Mouse (Mus musculus): Measurements from ENCODE around the gene Pnpla8. TPM values are rescaled to one million over a fixed set of nuclear protein-coding genes. Genes with fewer than 3 reads are reported as not detected.
"Not testable (repeated sequence)": the region's sequence is repeated elsewhere in the genome, so short reads cannot be mapped to it uniquely, and the experiment has no call there.

Pnpla8 gene
- polyA plus RNA-seq, 2 experiments, result 29.6 to 63.8 TPM

DNA sequence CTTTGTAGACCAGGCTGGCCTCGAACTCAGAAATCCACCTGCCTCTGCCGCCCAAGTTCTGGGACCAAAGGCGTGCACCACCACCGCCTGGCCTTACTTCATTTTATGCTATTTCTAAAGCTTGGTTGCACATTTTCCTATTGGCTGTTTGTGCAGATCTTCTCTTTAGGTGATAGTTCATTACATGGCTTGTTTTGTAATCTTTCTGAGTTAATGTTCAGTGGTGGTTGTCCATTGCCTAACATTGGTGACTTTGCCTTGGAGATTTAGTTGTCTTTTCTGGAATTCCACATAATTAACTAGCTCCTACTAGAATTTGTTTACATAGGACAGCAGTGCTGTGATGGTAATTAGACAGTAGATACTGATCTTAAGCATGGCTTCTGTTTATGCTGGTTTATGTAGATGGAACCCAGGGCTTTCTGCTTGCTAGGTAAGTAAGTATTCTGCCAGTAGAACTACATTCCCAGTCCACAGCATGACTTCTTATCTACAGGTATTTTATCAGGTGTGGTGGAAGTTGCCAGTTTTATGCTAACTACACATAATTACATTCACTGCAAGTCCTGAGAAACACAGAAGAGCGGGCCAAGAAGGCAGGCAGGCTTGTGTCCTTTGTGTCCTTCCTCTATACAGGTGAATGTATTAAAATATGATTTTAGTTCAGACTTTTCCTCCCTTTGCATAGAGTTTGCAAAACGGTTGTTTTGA is 53.1 kb downstream of the Pnpla8 start:
- ATAC-seq (ENCODE audit: low FRiP score, low read depth) (no peak), DNase-seq (ENCODE audit: low spot score) (no peak)
- no peak overlapping the region for H3K4me3 ChIP-seq (replicated peaks; ENCODE audit: low read length)
- H3K27ac ChIP-seq (replicated peaks; ENCODE audit: low read depth, low read length), result no peak overlapping the region
- H3K36me3 ChIP-seq (ENCODE audit: control insufficient read depth, insufficient read depth, low read length), result no peaks in the 10 kb centered on the region
- no peak overlapping the region for H3K4me2 ChIP-seq (replicated peaks; ENCODE audit: low read depth, low read length, severe bottlenecking)
- H3K9ac ChIP-seq (ENCODE audit: low read depth, low read length, severe bottlenecking), result no peak overlapping the region
- H3K4me1 ChIP-seq (ENCODE audit: control insufficient read depth, insufficient read depth, low read length), result 0 out of 2 replicates have a peak, but pooled peaks cover 3% of the 10 kb centered on the region
- no peaks in the 10 kb centered on the region for H3K27me3 ChIP-seq (ENCODE audit: control insufficient read depth, insufficient read depth, low read length)
- no peak for TF ChIP-seq POLR2A (IDR thresholded peaks at IDR 0.05; ENCODE audit: borderline replicate concordance, extremely low read depth, insufficient read depth, insufficient read length)
- WGBS, result 90% methylated on average over 6 of the region's 6 CpGs
- H3K9me3 ChIP-seq (ENCODE audit: control insufficient read depth, low read length), result no peaks in the 10 kb centered on the region

DNA sequence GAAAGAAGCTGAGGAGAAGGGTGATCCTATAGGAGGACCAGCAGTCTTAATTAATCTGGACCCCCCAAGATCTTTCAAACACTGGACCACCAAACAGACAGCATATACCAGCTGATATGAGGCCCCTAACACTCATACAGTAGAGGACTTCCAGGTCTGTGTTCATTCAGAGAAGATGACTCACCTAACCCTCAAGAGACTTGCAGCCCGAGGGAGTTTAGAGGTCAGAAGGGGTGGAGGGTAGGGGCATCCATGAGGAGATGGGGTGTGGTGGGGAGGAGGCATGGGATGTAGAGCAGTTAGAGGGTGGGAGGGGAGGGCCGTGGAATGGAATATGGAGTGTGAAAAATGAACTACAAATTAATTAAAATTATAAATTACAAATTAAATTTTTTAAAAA is 59.0 kb downstream of the Pnpla8 start:
- not testable (repeated sequence) for H3K4me1 ChIP-seq (ENCODE audit: control insufficient read depth, insufficient read depth, low read length); H3K36me3 ChIP-seq (ENCODE audit: control insufficient read depth, insufficient read depth, low read length); H3K27me3 ChIP-seq (ENCODE audit: control insufficient read depth, insufficient read depth, low read length); H3K9ac ChIP-seq (ENCODE audit: low read depth, low read length, severe bottlenecking); ATAC-seq (ENCODE audit: low FRiP score, low read depth); H3K4me2 ChIP-seq (replicated peaks; ENCODE audit: low read depth, low read length, severe bottlenecking); DNase-seq (ENCODE audit: low spot score); H3K27ac ChIP-seq (replicated peaks; ENCODE audit: low read depth, low read length); H3K9me3 ChIP-seq (ENCODE audit: control insufficient read depth, low read length); H3K4me3 ChIP-seq (replicated peaks; ENCODE audit: low read length)
- 85% methylated on average over 2 of the region's 2 CpGs for WGBS

DNA sequence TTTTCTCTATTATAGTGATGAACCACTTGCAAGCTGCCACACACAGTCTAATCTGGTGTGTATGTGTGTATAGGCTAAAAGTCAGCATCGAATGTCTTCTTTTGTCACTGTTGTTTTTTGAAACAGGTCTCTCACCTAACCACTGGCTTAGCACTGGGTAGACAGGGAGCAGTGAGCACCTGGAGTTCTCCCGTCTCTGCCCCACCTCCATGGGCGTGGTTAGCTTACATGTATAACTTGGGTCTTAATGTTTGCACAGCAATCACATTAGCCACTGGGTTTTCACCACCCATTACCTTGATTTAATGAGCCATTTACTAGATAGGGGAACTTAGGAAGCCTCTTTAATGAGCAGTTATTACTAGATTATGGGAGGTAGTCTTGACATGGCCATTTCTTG is 60.4 kb downstream of the Pnpla8 start:
- 79% methylated on average over 3 of the region's 3 CpGs for WGBS

DNA sequence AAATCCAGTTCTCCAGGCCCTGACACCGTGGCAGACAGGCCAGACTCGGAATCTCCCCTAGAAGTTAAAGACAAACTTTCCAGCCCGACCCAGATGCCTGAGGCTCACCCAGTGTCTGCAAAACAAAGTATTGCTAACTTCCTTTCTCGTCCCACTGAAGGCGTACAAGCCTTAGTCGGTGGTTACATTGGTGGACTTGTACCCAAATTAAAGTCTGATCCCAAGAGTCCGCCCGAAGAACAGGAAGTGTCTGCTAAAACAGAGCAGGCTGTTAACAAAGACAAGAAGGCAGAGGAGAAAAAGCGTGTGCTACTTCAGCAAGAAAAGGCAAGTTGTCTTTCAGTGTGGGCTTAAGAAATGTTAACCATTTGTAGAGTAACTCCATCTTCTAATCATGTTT is 62.2 kb downstream of the Pnpla8 start:
- Histone ChIP-seq H3K9me3 (ENCODE audit: control insufficient read depth, low read length) (no peaks in the 10 kb centered on the region), H3K4me3 (replicated peaks; ENCODE audit: low read length) (no peak overlapping the region), H3K27me3 (ENCODE audit: control insufficient read depth, insufficient read depth, low read length) (no peaks in the 10 kb centered on the region), H3K27ac (replicated peaks; ENCODE audit: low read depth, low read length) (no peak overlapping the region), H3K9ac (ENCODE audit: low read depth, low read length, severe bottlenecking) (no peak overlapping the region), H3K4me1 (ENCODE audit: control insufficient read depth, insufficient read depth, low read length) (peaks cover 3% of the 10 kb centered on the region; the same call in 1 of the 2 replicates), H3K36me3 (ENCODE audit: control insufficient read depth, insufficient read depth, low read length) (peaks cover 16% of the 10 kb centered on the region), H3K4me2 (replicated peaks; ENCODE audit: low read depth, low read length, severe bottlenecking) (no peak overlapping the region)
- WGBS, result 56% methylated on average over 9 of the region's 9 CpGs
- ATAC-seq (ENCODE audit: low FRiP score, low read depth) (no peak), DNase-seq (ENCODE audit: low spot score) (no peak)
- no peak for TF ChIP-seq POLR2A (IDR thresholded peaks at IDR 0.05; ENCODE audit: borderline replicate concordance, extremely low read depth, insufficient read depth, insufficient read length)

More for the DNA sequence above, 60.4 kb downstream of the Pnpla8 start:
- H3K36me3 ChIP-seq (ENCODE audit: control insufficient read depth, insufficient read depth, low read length), result peaks cover 12% of the 10 kb centered on the region
- no peak for TF ChIP-seq POLR2A (IDR thresholded peaks at IDR 0.05; ENCODE audit: borderline replicate concordance, extremely low read depth, insufficient read depth, insufficient read length)
- no peak overlapping the region for H3K9ac ChIP-seq (ENCODE audit: low read depth, low read length, severe bottlenecking)
- ATAC-seq (ENCODE audit: low FRiP score, low read depth) (no peak), DNase-seq (ENCODE audit: low spot score) (no peak)
- H3K4me1 ChIP-seq (ENCODE audit: control insufficient read depth, insufficient read depth, low read length), result peaks cover 3% of the 10 kb centered on the region; the same call in 1 of the 2 replicates
- H3K4me3 ChIP-seq (replicated peaks; ENCODE audit: low read length), result no peak overlapping the region
- H3K27ac ChIP-seq (replicated peaks; ENCODE audit: low read depth, low read length), result no peak overlapping the region
- H3K9me3 ChIP-seq (ENCODE audit: control insufficient read depth, low read length), result no peaks in the 10 kb centered on the region
- no peaks in the 10 kb centered on the region for H3K27me3 ChIP-seq (ENCODE audit: control insufficient read depth, insufficient read depth, low read length)
- H3K4me2 ChIP-seq (replicated peaks; ENCODE audit: low read depth, low read length, severe bottlenecking), result no peak overlapping the region

DNA sequence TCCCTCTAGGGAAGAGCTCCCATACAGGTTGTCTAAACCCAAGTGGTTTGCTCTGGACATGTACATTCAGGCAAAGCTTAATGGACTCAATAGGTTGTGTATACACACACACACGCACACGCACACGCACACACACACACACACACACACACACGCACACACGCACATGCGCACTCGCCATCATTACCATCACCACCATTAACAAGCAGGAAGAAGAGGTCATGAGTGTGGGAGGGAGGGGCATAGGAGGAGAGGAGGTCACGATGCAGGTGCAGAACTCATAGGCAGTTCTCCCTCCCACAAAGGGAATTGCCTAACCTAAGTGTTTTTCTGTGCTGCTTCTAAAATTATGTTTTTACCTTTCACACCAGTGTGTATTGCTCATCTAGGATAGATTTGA is 65.8 kb downstream of the Pnpla8 start:
- no peak overlapping the region for H3K9ac ChIP-seq (ENCODE audit: low read depth, low read length, severe bottlenecking)
- WGBS, result 96% methylated on average over 8 of the region's 8 CpGs
- peaks cover 3% of the 10 kb centered on the region; the same call in 1 of the 2 replicates for H3K4me1 ChIP-seq (ENCODE audit: control insufficient read depth, insufficient read depth, low read length)
- H3K36me3 ChIP-seq (ENCODE audit: control insufficient read depth, insufficient read depth, low read length), result peaks cover 40% of the 10 kb centered on the region
- H3K9me3 ChIP-seq (ENCODE audit: control insufficient read depth, low read length), result no peaks in the 10 kb centered on the region
- no peak for TF ChIP-seq POLR2A (IDR thresholded peaks at IDR 0.05; ENCODE audit: borderline replicate concordance, extremely low read depth, insufficient read depth, insufficient read length)
- H3K27ac ChIP-seq (replicated peaks; ENCODE audit: low read depth, low read length), result no peak overlapping the region
- ATAC-seq (ENCODE audit: low FRiP score, low read depth) (no peak), DNase-seq (ENCODE audit: low spot score) (no peak)
- H3K27me3 ChIP-seq (ENCODE audit: control insufficient read depth, insufficient read depth, low read length), result no peaks in the 10 kb centered on the region
- no peak overlapping the region for H3K4me3 ChIP-seq (replicated peaks; ENCODE audit: low read length)
- H3K4me2 ChIP-seq (replicated peaks; ENCODE audit: low read depth, low read length, severe bottlenecking), result no peak overlapping the region
